Mouse (Mus musculus): Measurements from ENCODE around the gene Ostm1. TPM values are rescaled to one million over a fixed set of nuclear protein-coding genes. Genes with fewer than 3 reads are reported as not detected.
A peak's percentile ranks its signal among the peaks of the same experiment; 100 is the strongest.

Gene Ostm1
- polyA plus RNA-seq, 1 experiment = 41.7 TPM

GRCm38 (mm10) chr10:42634122-42634720, 50.6 kb downstream of the Ostm1 start:
- H3K27ac ChIP-seq (ENCODE audit: insufficient read depth, low read length) = no peak overlapping the region
- no peak overlapping the region for H3K4me3 ChIP-seq (replicated peaks; ENCODE audit: insufficient read depth, low read depth, low read length)
- 8% methylated on average over 8 of the region's 8 CpGs for WGBS
- H3K4me1 ChIP-seq (ENCODE audit: control insufficient read depth, insufficient read depth, low read length) = peaks cover 4% of the 10 kb centered on the region; the same call in 1 of the 2 replicates
- no peak for DNase-seq
- peaks cover 13% of the 10 kb centered on the region; the same call in 1 of the 2 replicates for H3K27me3 ChIP-seq (ENCODE audit: control insufficient read depth, insufficient read depth, low read length)
- no peak for TF ChIP-seq POLR2A (IDR thresholded peaks at IDR 0.05; ENCODE audit: borderline replicate concordance, insufficient read depth, low read length)
- no peak for TF ChIP-seq CTCF (IDR thresholded peaks at IDR 0.05; ENCODE audit: borderline replicate concordance, insufficient read depth, low read depth, low read length)

GRCm38 (mm10) chr10:42635046-42635445, 51.4 kb downstream of the Ostm1 start:
- peaks cover 13% of the 10 kb centered on the region; the same call in 1 of the 2 replicates for H3K27me3 ChIP-seq (ENCODE audit: control insufficient read depth, insufficient read depth, low read length)

GRCm38 (mm10) chr10:42635566-42636359, 52.1 kb downstream of the Ostm1 start:
- no peak for TF ChIP-seq POLR2A (IDR thresholded peaks at IDR 0.05; ENCODE audit: borderline replicate concordance, insufficient read depth, low read length)
- TF ChIP-seq CTCF (IDR thresholded peaks at IDR 0.05; ENCODE audit: borderline replicate concordance, insufficient read depth, low read depth, low read length) = no peak
- H3K27me3 ChIP-seq (ENCODE audit: control insufficient read depth, insufficient read depth, low read length) = peaks cover 13% of the 10 kb centered on the region; the same call in 1 of the 2 replicates
- H3K4me3 ChIP-seq (replicated peaks; ENCODE audit: insufficient read depth, low read depth, low read length) = no peak overlapping the region
- peaks cover 4% of the 10 kb centered on the region; the same call in 1 of the 2 replicates for H3K4me1 ChIP-seq (ENCODE audit: control insufficient read depth, insufficient read depth, low read length)
- 4% methylated on average over 52 of the region's 52 CpGs for WGBS
- DNase-seq = no peak
- H3K27ac ChIP-seq (ENCODE audit: insufficient read depth, low read length) = no peak overlapping the region

More at GRCm38 (mm10) chr10:42635046-42635445, 51.4 kb downstream of the Ostm1 start:
- peaks cover 4% of the 10 kb centered on the region; the same call in 1 of the 2 replicates for H3K4me1 ChIP-seq (ENCODE audit: control insufficient read depth, insufficient read depth, low read length)
- H3K27ac ChIP-seq (ENCODE audit: insufficient read depth, low read length) = no peak overlapping the region
- no peak overlapping the region for H3K4me3 ChIP-seq (replicated peaks; ENCODE audit: insufficient read depth, low read depth, low read length)
- DNase-seq = no peak
- TF ChIP-seq POLR2A (IDR thresholded peaks at IDR 0.05; ENCODE audit: borderline replicate concordance, insufficient read depth, low read length) (no peak), CTCF (IDR thresholded peaks at IDR 0.05; ENCODE audit: borderline replicate concordance, insufficient read depth, low read depth, low read length) (no peak)
- WGBS = 6% methylated on average over 11 of the region's 11 CpGs

- DNase-seq = peak in 1 of 2 experiments; percentile 25
- TF ChIP-seq CTCF (IDR thresholded peaks at IDR 0.05; ENCODE audit: borderline replicate concordance, insufficient read depth, low read depth, low read length) (no peak), POLR2A (IDR thresholded peaks at IDR 0.05; ENCODE audit: borderline replicate concordance, insufficient read depth, low read length) (no peak)
- H3K4me1 ChIP-seq (ENCODE audit: control insufficient read depth, insufficient read depth, low read length) = peaks cover 4% of the 10 kb centered on the region; the same call in 1 of the 2 replicates
- no peak overlapping the region for H3K4me3 ChIP-seq (replicated peaks; ENCODE audit: insufficient read depth, low read depth, low read length)
- H3K27ac ChIP-seq (ENCODE audit: insufficient read depth, low read length) = no peak overlapping the region
- WGBS = 8% methylated on average over 27 of the region's 27 CpGs
- peaks cover 13% of the 10 kb centered on the region; the same call in 1 of the 2 replicates for H3K27me3 ChIP-seq (ENCODE audit: control insufficient read depth, insufficient read depth, low read length)
Measured at GRCm38 (mm10) chr10:42636360-42637182, 52.9 kb downstream of the Ostm1 start.

GRCm38 (mm10) chr10:42637183-42637788, 53.7 kb downstream of the Ostm1 start:
- 5% methylated on average over 18 of the region's 18 CpGs for WGBS
- Histone ChIP-seq H3K4me3 (replicated peaks; ENCODE audit: insufficient read depth, low read depth, low read length) (no peak overlapping the region), H3K4me1 (ENCODE audit: control insufficient read depth, insufficient read depth, low read length) (peaks cover 2% of the 10 kb centered on the region; the same call in 1 of the 2 replicates), H3K27ac (ENCODE audit: insufficient read depth, low read length) (no peak overlapping the region), H3K27me3 (ENCODE audit: control insufficient read depth, insufficient read depth, low read length) (peaks cover 8% of the 10 kb centered on the region; the same call in 1 of the 2 replicates)
- TF ChIP-seq POLR2A (IDR thresholded peaks at IDR 0.05; ENCODE audit: borderline replicate concordance, insufficient read depth, low read length) = no peak
- peak; percentile 46; the same call in 1 of the 2 replicates for TF ChIP-seq CTCF (IDR thresholded peaks at IDR 0.05; ENCODE audit: borderline replicate concordance, insufficient read depth, low read depth, low read length)
- peak; percentile 43 to 47 for DNase-seq

GRCm38 (mm10) chr10:42639856-42640255, 56.2 kb downstream of the Ostm1 start:
- DNase-seq = no peak
- peaks cover 8% of the 10 kb centered on the region; the same call in 1 of the 2 replicates for H3K27me3 ChIP-seq (ENCODE audit: control insufficient read depth, insufficient read depth, low read length)
- no peak overlapping the region for H3K4me3 ChIP-seq (replicated peaks; ENCODE audit: insufficient read depth, low read depth, low read length)
- no peak overlapping the region for H3K27ac ChIP-seq (ENCODE audit: insufficient read depth, low read length)
- TF ChIP-seq CTCF (IDR thresholded peaks at IDR 0.05; ENCODE audit: borderline replicate concordance, insufficient read depth, low read depth, low read length) (no peak), POLR2A (IDR thresholded peaks at IDR 0.05; ENCODE audit: borderline replicate concordance, insufficient read depth, low read length) (no peak)
- WGBS = 83% methylated on average over 6 of the region's 6 CpGs
- H3K4me1 ChIP-seq (ENCODE audit: control insufficient read depth, insufficient read depth, low read length) = 0 out of 2 replicates have a peak, but pooled peaks cover 2% of the 10 kb centered on the region

- DNase-seq = no peak
- Histone ChIP-seq H3K27me3 (ENCODE audit: control insufficient read depth, insufficient read depth, low read length) (no peaks in the 10 kb centered on the region), H3K27ac (ENCODE audit: insufficient read depth, low read length) (no peak overlapping the region), H3K4me1 (ENCODE audit: control insufficient read depth, insufficient read depth, low read length) (no peaks in the 10 kb centered on the region), H3K4me3 (replicated peaks; ENCODE audit: insufficient read depth, low read depth, low read length) (no peak overlapping the region)
- WGBS = 82% methylated on average over 9 of the region's 9 CpGs
- TF ChIP-seq POLR2A (IDR thresholded peaks at IDR 0.05; ENCODE audit: borderline replicate concordance, insufficient read depth, low read length) (no peak), CTCF (IDR thresholded peaks at IDR 0.05; ENCODE audit: borderline replicate concordance, insufficient read depth, low read depth, low read length) (no peak)
Measured at GRCm38 (mm10) chr10:42643638-42644037, 60.0 kb downstream of the Ostm1 start.

Data from cerebellum, adult 2 months (tissue).